Mouse (Mus musculus): ENCODE measurements around the gene Fam222a. TPM values are rescaled to one million over a fixed set of nuclear protein-coding genes. Genes with fewer than 3 reads are reported as not detected.

Fam222a gene
- total RNA-seq, 2 experiments from 2014 or later: 29.5 to 56.8 TPM

DNA sequence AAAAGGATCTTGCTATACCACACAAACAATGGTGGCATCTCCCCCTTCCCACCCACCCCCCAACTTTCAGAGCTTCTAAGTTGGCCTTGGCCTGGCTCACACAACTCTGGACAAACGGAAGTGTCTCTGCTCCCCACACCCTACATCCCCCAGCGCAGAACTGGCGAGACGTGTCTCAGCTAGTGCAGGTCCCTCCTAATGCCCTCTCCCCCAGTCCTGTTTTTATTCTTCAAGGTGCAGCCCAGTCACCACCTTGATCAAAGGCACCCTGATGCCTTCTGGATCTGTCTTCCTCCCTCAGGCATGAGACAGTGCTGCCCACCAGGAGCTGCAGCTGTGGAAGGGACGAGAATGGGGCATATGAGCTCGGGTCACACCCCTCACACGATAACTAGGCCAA is 88.5 kb downstream of the Fam222a start:
- no peak for DNase-seq

DNA sequence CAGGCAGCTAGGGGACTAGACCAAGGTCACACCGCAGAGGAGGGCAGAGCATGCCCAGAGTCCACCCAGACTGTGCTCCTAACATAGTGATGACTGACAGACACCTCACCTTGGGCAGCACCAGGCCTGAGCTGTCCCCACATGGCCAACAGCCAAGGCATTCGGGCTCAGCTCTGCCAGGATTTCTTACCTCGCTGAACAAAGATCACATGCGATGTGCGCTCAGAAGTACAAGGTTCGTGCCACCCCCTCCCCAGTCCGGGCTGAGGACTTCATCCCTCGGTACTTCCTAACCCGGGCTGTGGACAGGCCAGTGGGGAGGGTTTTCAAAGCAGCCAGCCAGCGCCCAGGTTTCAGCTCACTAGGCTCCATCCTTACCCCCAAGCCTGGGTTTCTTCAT is 89.6 kb downstream of the Fam222a start:
- DNase-seq: peak; percentile 33

DNA sequence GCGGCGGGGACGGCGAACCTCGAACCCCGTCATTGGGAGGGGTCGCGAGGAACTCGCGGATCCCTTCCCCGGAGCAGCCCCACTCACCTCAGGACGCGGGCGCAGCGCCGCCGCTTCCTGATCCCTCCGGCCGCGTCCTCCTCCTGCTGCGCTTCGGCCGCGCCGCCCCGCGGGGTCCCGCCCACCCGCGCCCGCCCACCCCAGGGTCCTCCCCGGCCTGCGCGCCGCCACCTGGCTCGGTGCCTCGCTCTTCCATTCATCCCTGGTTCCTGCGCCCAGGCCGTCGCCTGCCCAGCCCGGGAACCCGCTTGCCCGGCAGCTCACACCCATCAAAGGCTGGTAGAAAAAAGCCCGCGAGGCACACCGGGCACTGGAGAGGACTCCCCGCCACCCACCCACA is 90.4 kb downstream of the Fam222a start, which contains the start of gene Trpv4:
Gene Trpv4 (minus strand): TSS at position 167 of the 400 bp plus-strand sequence.
- peak; percentile 32 for DNase-seq

DNA sequence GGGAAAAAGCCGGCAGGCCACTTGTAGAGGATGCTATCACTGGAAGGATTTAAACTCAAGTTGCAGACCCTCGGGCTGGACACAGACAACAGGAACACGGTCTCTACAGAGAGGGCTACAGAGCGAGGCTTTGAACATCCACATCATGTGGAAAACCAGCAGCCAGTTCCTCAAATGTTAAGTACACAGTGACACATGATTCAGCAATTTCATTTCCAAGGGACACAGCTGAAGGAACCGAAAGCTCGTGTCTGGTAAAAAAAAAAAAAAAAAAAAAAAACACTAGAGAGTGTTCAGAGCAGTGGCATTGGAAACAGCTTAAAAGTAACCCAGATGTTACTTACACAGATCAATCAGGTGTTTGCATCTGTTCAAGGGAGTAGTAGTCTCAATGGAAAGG is 93.2 kb downstream of the Fam222a start:
- DNase-seq: no peak

Other genes with a start within 250 kb of the Fam222a start
- 10 to 100 TPM; 63.5 to 69.7 TPM for gene Kctd10, start 187.5 kb upstream of the Fam222a start, total RNA-seq (2021)
- 10 to 100 TPM; 65.9 to 79.5 TPM for gene Ube3b, start 187.4 kb upstream of the Fam222a start, total RNA-seq (2021)
- gene Mmab, start 124.0 kb upstream of the Fam222a start, total RNA-seq (2021): 10 to 100 TPM; 15.2 to 17.5 TPM
- gene Mvk, start 123.7 kb upstream of the Fam222a start, total RNA-seq (2021): 10 to 100 TPM; 18.9 to 22.8 TPM
- gene Trpv4, start 90.4 kb downstream of the Fam222a start, total RNA-seq (2021): 1 to 10 TPM; 2.8 to 2.9 TPM
- 10 to 100 TPM; 31.2 to 38.3 TPM for gene Gltp, start 123.0 kb downstream of the Fam222a start, total RNA-seq (2021)
- gene Tchp, start 139.7 kb downstream of the Fam222a start, total RNA-seq (2021): 10 to 100 TPM in 1 of 2 experiments, 1 to 10 TPM in 1; 5.7 to 11.7 TPM
- gene Ankrd13a, start 206.7 kb downstream of the Fam222a start, total RNA-seq (2021): 10 to 100 TPM; 91.7 to 95.0 TPM
- gene Git2, start 207.5 kb downstream of the Fam222a start, total RNA-seq (2021): 10 to 100 TPM; 45.3 to 63.5 TPM